Mouse (Mus musculus) forebrain, embryonic 15.5 days (tissue): Measurements from ENCODE around the gene Kat6b. TPM values are rescaled to one million over a fixed set of nuclear protein-coding genes. Genes with fewer than 3 reads are reported as not detected.

Experiments used
- ATAC-seq: fragments of 200-750 bp; cut with Nextera tagmentation; replicated peaks from 2 replicates; pipeline ENCODE4 v1.8.0; 2017; ENCODE audit warnings: mild to moderate bottlenecking, moderate TSS enrichment, moderate library complexity
- H3K27ac ChIP-seq: fragments of 300-500 bp; sonication (generic); replicated peaks from 2 replicates; pipeline ENCODE4 v1.5.1; 2015; ENCODE audit warnings: mild to moderate bottlenecking, inconsistent platforms
- H3K27me3 ChIP-seq: fragments of 300-500 bp; sonication (generic); 2 replicates; pipeline ENCODE4 v1.6.1; 2015; ENCODE audit warnings: inconsistent platforms
- H3K36me3 ChIP-seq: fragments of 300-500 bp; sonication (generic); 2 replicates; pipeline ENCODE4 v1.6.1; 2015; ENCODE audit warnings: mild to moderate bottlenecking, inconsistent platforms
- H3K4me1 ChIP-seq: fragments of 300-500 bp; sonication (generic); 2 replicates; pipeline ENCODE4 v1.6.1; 2015; ENCODE audit warnings: inconsistent platforms
- H3K4me2 ChIP-seq: fragments of 300-500 bp; sonication (generic); replicated peaks from 2 replicates; pipeline ENCODE4 v1.6.1; 2015; ENCODE audit warnings: mild to moderate bottlenecking, inconsistent platforms
- H3K4me3 ChIP-seq: fragments of 300-500 bp; sonication (generic); 2 replicates; pipeline ENCODE4 v1.5.1; 2015; ENCODE audit warnings: mild to moderate bottlenecking, inconsistent platforms
- H3K9ac ChIP-seq: fragments of 300-500 bp; sonication (generic); replicated peaks from 2 replicates; pipeline ENCODE4 v1.6.1; 2015; ENCODE audit warnings: mild to moderate bottlenecking, inconsistent platforms
- H3K9me3 ChIP-seq: fragments of 300-500 bp; sonication (generic); 2 replicates; pipeline ENCODE4 v1.6.1; 2016; ENCODE audit warnings: inconsistent platforms
- WGBS: fragments of 180-500 bp; shearing (Covaris S2); methylation state at CpG from one replicate; pipeline ENCODE4 v1.1.7; 2015; ENCODE audit warnings: mixed read lengths; 5-methylcytosine and 5-hydroxymethylcytosine counted together
- polyA plus RNA-seq: library from polyadenylated mRNA; unstranded; fragments of >200 nt; fragmentation: Nextera tagmentation; extraction: Ambion mirVana; gene quantifications from 2 replicates; pipeline ENCODE4 v1.2.1, GENCODE M21; 2015

Gene Kat6b
- polyA plus RNA-seq: 29.5 and 31.5 TPM in 2 replicates

- H3K4me3 ChIP-seq: no peak within 1 kb of the TSS
- H3K4me1 ChIP-seq: no peaks in the 10 kb centered on the region
- H3K4me2 ChIP-seq: no peak within 1 kb of the TSS
- no peaks in the 10 kb centered on the region for H3K9me3 ChIP-seq
- H3K27me3 ChIP-seq: no peaks in the 10 kb centered on the region
- whole genome bisulfite sequencing: 91% methylated on average over 7 of the region's 7 CpGs
- no peak within 1 kb of the TSS for H3K27ac ChIP-seq
- no peaks in the 10 kb centered on the region for H3K36me3 ChIP-seq
- ATAC-seq: no peak
- H3K9ac ChIP-seq: no peak within 1 kb of the TSS
These were observed at the start of gene Kat6b for GRCm38 (mm10) chr14:21481231-21481630. Gene Kat6b (plus strand): TSS chr14:21481434.

GRCm38 (mm10) chr14:21433415-21433814 lies 47.8 kb upstream of the Kat6b start:
- no peak overlapping the region for H3K4me3 ChIP-seq
- no peak for ATAC-seq
- no peaks in the 10 kb centered on the region for H3K36me3 ChIP-seq
- no peak overlapping the region for H3K9ac ChIP-seq
- H3K4me2 ChIP-seq: no peak overlapping the region
- H3K27me3 ChIP-seq: no peaks in the 10 kb centered on the region
- H3K9me3 ChIP-seq: no peaks in the 10 kb centered on the region
- 89% methylated on average over 4 of the region's 4 CpGs for whole genome bisulfite sequencing
- no peak overlapping the region for H3K27ac ChIP-seq
- H3K4me1 ChIP-seq: peaks cover 8% of the 10 kb centered on the region

DNA sequence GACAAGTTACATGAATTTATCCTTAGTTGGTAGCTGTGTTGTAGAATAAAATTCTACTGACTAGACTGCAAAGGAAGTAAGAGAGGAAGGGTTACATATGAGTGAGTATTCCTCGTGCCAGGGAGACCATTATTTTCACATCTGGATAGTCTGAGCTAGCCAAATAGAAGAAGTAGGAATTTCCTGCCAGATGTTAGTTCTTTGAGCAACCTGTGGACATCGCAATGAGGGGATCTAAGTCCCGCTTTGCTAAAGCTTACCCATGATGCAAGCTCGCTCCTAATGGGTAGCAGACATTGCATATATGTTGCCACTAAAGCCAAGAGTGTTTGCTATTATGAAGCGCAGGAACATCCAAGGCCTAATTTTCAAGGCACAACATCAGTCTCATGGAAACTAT lies 47.2 kb upstream of the Kat6b start:
- H3K36me3 ChIP-seq: no peaks in the 10 kb centered on the region
- H3K4me3 ChIP-seq: no peak overlapping the region
- H3K4me1 ChIP-seq: peaks cover 8% of the 10 kb centered on the region
- no peaks in the 10 kb centered on the region for H3K9me3 ChIP-seq
- no peak overlapping the region for H3K27ac ChIP-seq
- H3K27me3 ChIP-seq: no peaks in the 10 kb centered on the region
- no peak for ATAC-seq
- no peak overlapping the region for H3K4me2 ChIP-seq
- H3K9ac ChIP-seq: no peak overlapping the region
- WGBS: 91% methylated on average over 5 of the region's 5 CpGs

- no peak overlapping the region for H3K4me2 ChIP-seq
- H3K27me3 ChIP-seq: no peaks in the 10 kb centered on the region
- 49% methylated on average over 9 of the region's 9 CpGs for WGBS
- no peaks in the 10 kb centered on the region for H3K36me3 ChIP-seq
- ATAC-seq: no peak
- H3K4me1 ChIP-seq: peaks cover 11% of the 10 kb centered on the region
- no peak overlapping the region for H3K4me3 ChIP-seq
- no peak overlapping the region for H3K9ac ChIP-seq
- no peak overlapping the region for H3K27ac ChIP-seq
- no peaks in the 10 kb centered on the region for H3K9me3 ChIP-seq
These were observed 46.5 kb upstream of the Kat6b start for GRCm38 (mm10) chr14:21434686-21435085.

- 20% methylated on average over 4 of the region's 4 CpGs for WGBS
- no peak overlapping the region for H3K4me2 ChIP-seq
- H3K27me3 ChIP-seq: no peaks in the 10 kb centered on the region
- no peaks in the 10 kb centered on the region for H3K36me3 ChIP-seq
- H3K9me3 ChIP-seq: no peaks in the 10 kb centered on the region
- H3K27ac ChIP-seq: no peak overlapping the region
- H3K4me1 ChIP-seq: peaks cover 12% of the 10 kb centered on the region
- H3K9ac ChIP-seq: no peak overlapping the region
- peak; percentile 43; the same call in 1 of the 2 replicates for ATAC-seq
- no peak overlapping the region for H3K4me3 ChIP-seq
These were observed 41.4 kb upstream of the Kat6b start for GRCm38 (mm10) chr14:21439785-21440184.

DNA sequence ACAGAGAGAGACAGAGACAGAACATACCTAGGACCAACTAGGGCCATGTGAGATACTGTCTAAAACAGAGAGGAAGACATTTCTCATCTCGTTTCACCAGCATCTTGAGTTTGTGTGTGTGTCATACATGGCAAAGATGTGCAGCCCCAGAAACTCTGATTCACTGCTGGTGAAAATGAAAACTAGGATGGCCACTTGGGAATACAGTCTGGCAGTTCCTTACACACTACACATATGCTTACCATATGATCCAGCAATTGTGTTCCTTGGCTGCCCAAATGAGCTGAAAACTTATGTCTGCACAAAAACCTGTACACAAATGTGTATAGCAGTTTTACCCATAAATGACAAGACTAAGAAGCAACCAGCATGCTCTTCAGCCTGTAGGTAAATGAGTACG lies 40.7 kb upstream of the Kat6b start:
- no peak overlapping the region for H3K4me2 ChIP-seq
- no peak overlapping the region for H3K27ac ChIP-seq
- ATAC-seq: no peak
- H3K9ac ChIP-seq: no peak overlapping the region
- 86% methylated on average over 2 of the region's 2 CpGs for WGBS
- no peak overlapping the region for H3K4me3 ChIP-seq
- no peaks in the 10 kb centered on the region for H3K36me3 ChIP-seq
- H3K27me3 ChIP-seq: no peaks in the 10 kb centered on the region
- no peaks in the 10 kb centered on the region for H3K9me3 ChIP-seq
- peaks cover 8% of the 10 kb centered on the region for H3K4me1 ChIP-seq

GRCm38 (mm10) chr14:21441772-21442533 lies 39.3 kb upstream of the Kat6b start:
- ATAC-seq: no peak
- no peaks in the 10 kb centered on the region for H3K27me3 ChIP-seq
- no peak overlapping the region for H3K4me2 ChIP-seq
- H3K9me3 ChIP-seq: no peaks in the 10 kb centered on the region
- WGBS: 74% methylated on average over 10 of the region's 10 CpGs
- H3K36me3 ChIP-seq: no peaks in the 10 kb centered on the region
- no peak overlapping the region for H3K27ac ChIP-seq
- peaks cover 8% of the 10 kb centered on the region for H3K4me1 ChIP-seq
- no peak overlapping the region for H3K9ac ChIP-seq
- H3K4me3 ChIP-seq: no peak overlapping the region

- Histone ChIP-seq H3K27ac (no peak overlapping the region), H3K9ac (no peak overlapping the region), H3K4me2 (no peak overlapping the region), H3K27me3 (no peaks in the 10 kb centered on the region), H3K4me1 (no peaks in the 10 kb centered on the region), H3K9me3 (no peaks in the 10 kb centered on the region), H3K36me3 (no peaks in the 10 kb centered on the region), H3K4me3 (no peak overlapping the region)
- no peak for ATAC-seq
- WGBS: 64% methylated on average over 4 of the region's 4 CpGs
These were observed 28.7 kb upstream of the Kat6b start for GRCm38 (mm10) chr14:21452581-21452980.

- H3K4me1 ChIP-seq: no peaks in the 10 kb centered on the region
- no peaks in the 10 kb centered on the region for H3K9me3 ChIP-seq
- no peaks in the 10 kb centered on the region for H3K27me3 ChIP-seq
- WGBS: 86% methylated on average over 2 of the region's 2 CpGs
- no peak for ATAC-seq
- H3K4me3 ChIP-seq: no peak overlapping the region
- no peak overlapping the region for H3K27ac ChIP-seq
- no peaks in the 10 kb centered on the region for H3K36me3 ChIP-seq
- H3K9ac ChIP-seq: no peak overlapping the region
- no peak overlapping the region for H3K4me2 ChIP-seq
These were observed 27.3 kb upstream of the Kat6b start for GRCm38 (mm10) chr14:21453896-21454295.

DNA sequence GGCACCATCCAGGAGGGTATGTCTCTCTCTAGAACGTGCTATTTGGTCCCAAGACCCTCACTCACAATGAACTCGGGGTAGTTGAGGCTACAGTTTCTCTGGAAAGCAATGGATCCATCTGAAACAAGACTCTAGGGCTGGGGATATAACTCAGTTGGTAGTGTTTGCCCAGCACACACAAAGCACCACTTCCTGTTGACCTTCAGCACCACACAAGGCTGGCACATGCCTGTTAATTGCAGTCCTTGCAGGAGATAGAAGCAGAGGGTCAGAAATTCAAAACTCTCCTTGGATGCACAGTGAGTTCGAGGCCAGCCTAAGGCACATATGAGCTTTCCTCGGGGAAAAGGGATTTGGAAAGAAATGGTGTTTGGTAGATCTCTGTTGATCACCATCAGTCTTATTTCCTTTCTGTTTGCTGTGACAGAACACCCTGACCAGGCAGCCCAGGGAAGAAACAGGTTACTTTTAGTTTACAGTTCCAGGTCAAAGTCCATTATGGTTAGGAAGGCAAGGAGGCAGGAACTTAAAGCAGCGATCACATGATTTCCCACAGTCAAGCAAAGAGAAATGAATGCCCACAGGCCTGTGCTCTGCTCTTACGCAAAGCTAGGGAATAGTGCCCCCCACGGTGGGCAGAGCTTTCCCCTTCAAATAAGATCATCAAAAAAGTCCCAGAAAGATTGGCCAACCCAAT lies 25.4 kb upstream of the Kat6b start:
- no peak for ATAC-seq

GRCm38 (mm10) chr14:21456526-21456925 lies 24.7 kb upstream of the Kat6b start:
- no peaks in the 10 kb centered on the region for H3K36me3 ChIP-seq
- no peak overlapping the region for H3K9ac ChIP-seq
- no peak overlapping the region for H3K4me3 ChIP-seq
- ATAC-seq: no peak
- H3K9me3 ChIP-seq: no peaks in the 10 kb centered on the region
- H3K27ac ChIP-seq: no peak overlapping the region
- H3K4me2 ChIP-seq: no peak overlapping the region
- H3K27me3 ChIP-seq: no peaks in the 10 kb centered on the region
- no peaks in the 10 kb centered on the region for H3K4me1 ChIP-seq

More for the DNA sequence above, 25.4 kb upstream of the Kat6b start:
- no peak overlapping the region for H3K4me2 ChIP-seq
- H3K4me3 ChIP-seq: no peak overlapping the region
- no peaks in the 10 kb centered on the region for H3K27me3 ChIP-seq
- no peak overlapping the region for H3K9ac ChIP-seq
- H3K27ac ChIP-seq: no peak overlapping the region
- no peaks in the 10 kb centered on the region for H3K9me3 ChIP-seq
- WGBS: 93% methylated on average over 7 of the region's 7 CpGs
- H3K4me1 ChIP-seq: no peaks in the 10 kb centered on the region
- H3K36me3 ChIP-seq: no peaks in the 10 kb centered on the region

- WGBS: 58% methylated on average over 5 of the region's 5 CpGs
- Histone ChIP-seq H3K9ac (no peak overlapping the region), H3K9me3 (no peaks in the 10 kb centered on the region), H3K36me3 (no peaks in the 10 kb centered on the region), H3K4me1 (no peaks in the 10 kb centered on the region), H3K4me2 (no peak overlapping the region), H3K27me3 (no peaks in the 10 kb centered on the region), H3K4me3 (no peak overlapping the region), H3K27ac (no peak overlapping the region)
- ATAC-seq: no peak
These were observed 23.4 kb upstream of the Kat6b start for GRCm38 (mm10) chr14:21457876-21458275.
